Mouse (Mus musculus) lung, postnatal 0 days (tissue): ENCODE data around the gene Fam92b.

Source experiments
- CTCF ChIP-seq: IDR thresholded peaks from 2 replicates; pipeline ENCODE4 v1.5.1; 2016; ENCODE audit warnings: antibody characterized with exemption, mild to moderate bottlenecking
- EP300 ChIP-seq: IDR thresholded peaks from 2 replicates; pipeline ENCODE4 v1.6.1; 2016; ENCODE audit warnings: antibody characterized with exemption, mild to moderate bottlenecking, control low read depth

GRCm38 (mm10) chr8:120173195-120173594, 4.1 kb downstream of the Fam92b start:
- TF ChIP-seq CTCF (no peak), EP300 (peak; percentile 96)
